Mouse (Mus musculus) erythroid progenitor cell, adult 5-6 weeks (primary cell): Measurements from ENCODE around the gene Cd81. TPM values are rescaled to one million over a fixed set of nuclear protein-coding genes. Genes with fewer than 3 reads are reported as not detected.

ENCODE experiments used
- ATAC-seq: replicated peaks from 2 replicates; pipeline ENCODE4 v1.8.0; 2016; ENCODE audit warnings: moderate number of reproducible peaks, mild to moderate bottlenecking, moderate TSS enrichment, inconsistent platforms; ENCODE audit not compliant: poor library complexity, low FRiP score, severe bottlenecking
- total RNA-seq, 2 experiments: library from RNA; stranded (forward) in 1 of 2; stranded (reverse) in 1 of 2; fragments of 150-400 nt in 1 of 2; fragments of 186-747, 209-891 nt in 1 of 2; gene quantifications; 2 replicates each; pipeline versions ENCODE4 v1.2.3 to v1.2.4; 2015 to 2017; ENCODE audit warnings: low replicate concordance in 2 of 2

The Cd81 gene
- total RNA-seq, 2 experiments from 2014 or later = 110 to 202 TPM

DNA sequence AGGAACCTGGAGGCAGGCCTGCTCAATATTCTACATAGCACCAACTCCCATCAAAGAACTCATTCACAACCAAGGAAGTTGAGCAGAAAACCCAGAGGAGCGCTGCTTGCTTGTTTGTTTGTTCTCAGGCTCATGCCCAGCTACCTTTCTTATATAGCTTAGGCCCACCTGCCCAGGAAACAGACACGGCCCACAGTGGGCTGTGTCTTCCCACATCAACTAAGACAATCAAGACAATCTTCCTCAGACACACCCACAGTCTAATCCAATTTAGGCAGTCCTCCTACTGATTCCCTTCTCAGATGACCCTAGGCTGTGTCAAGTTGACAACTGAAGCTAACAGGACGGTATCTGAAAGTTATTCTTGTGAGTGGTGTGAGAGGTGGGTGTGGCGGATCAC, 53.5 kb downstream of the Cd81 start, which contains the start of gene Kcnq1:
Gene Kcnq1 (plus strand): TSS at position 301 of the 400 bp plus-strand sequence.
- ATAC-seq = no peak

DNA sequence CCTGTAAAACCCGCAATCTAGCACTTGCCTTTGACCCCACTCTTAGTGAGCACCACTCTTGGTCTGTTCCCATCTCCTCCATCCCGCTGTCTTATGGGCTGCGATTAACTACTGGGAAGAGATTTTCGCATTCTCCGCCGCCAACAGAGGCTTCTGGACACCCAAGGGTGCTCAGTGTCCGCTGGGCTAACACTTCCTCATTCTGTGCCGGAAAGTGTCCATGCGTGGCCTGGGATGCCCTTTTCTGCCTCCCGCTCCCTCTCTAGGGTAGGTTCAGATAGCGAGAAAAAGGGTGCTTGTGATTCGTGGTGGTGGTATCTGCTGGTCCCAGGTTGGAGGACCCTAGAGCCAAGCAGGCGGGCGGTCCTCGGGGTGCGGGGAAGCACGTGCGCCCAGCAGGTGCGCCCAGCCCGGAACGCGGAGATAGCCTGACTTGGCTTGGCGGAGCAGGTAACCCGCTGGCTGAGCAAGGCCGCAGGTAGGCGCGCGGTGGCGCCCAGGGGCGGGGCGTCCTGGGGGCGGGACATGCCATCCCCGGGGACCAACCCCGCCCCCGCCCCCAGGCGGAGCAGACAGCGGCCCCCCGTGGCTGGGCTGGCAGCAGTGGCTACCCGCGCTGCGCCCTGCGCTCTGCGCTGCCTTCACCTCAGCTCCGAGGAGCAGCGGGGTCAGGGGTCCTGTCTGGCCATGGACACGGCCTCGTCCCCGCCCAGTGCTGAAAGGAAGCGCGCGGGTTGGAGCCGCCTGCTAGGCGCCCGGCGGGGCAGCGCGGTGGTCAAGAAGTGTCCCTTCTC, 54.3 kb downstream of the Cd81 start:
- ATAC-seq = no peak

DNA sequence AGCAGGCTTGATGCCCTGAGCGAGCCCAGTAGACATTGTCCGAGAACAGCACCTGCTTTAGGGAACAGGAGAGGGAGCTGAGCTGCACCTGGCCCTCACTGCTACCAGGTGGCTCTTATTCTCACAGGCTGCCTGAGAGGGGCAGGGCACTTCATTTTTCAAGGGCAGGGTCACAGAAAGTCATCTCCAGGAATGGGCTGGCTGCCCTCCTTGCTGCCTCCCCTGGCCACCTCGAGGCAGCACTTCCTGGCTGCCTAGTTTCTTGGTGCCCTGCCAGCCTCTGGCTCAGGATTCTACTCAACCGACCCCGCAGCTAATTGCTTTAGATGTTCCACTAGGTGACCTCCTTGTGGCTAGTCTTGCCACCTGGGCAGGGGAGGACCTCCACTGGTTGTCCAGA, 55.7 kb downstream of the Cd81 start:
- ATAC-seq = no peak

DNA sequence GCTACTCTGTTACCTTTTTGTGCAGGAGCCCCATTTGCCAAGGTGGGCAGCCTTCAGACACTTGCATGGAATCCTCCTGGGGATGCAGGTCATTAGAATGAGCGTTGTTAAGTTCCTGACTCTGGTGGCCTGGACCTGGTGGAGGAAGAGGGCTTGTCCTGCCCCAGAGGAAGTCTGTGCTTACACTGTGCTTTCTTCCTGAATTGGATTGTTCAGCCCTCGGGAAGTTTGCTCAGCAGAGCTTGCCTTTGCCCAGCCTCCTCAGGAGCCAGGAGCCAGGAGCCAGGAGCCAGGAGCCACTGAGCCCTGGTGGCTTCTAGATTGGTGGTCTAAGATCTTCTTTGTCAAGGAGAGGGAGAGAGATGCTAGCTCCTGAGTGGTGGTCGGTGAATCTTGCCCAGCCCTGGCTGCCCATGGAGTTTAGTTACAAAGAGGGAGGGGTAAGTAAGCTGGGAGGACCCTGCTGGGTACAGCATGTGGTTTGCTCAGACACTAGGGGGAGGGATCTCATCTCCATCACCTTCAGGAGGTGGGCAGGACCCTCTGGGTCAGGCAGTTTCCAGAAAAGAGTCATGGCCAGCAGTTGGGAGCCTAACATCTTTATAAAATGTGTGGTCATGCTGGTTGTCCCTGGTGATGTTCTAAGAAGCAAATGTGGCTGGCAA, 56.6 kb downstream of the Cd81 start:
- ATAC-seq = no peak

DNA sequence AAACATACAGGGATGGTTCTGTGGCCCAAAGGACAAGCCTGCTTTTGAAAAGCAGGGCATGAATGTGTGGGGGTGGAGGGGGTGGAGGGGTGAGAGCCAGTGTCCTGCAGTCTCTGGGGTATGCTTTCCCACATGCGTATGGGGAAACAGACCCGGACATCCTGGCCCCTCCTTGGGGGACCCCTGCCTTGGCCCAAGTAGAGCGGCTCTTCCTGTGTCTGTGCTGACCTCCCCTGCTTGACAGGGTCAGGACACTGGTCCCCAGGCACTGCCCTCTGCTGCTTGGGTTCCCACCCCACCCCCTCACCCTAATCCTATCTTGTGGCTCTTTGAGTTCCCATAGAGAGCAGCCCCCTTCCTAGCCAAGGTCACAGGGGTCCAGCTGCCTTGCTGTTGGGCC, 57.2 kb downstream of the Cd81 start:
- no peak for ATAC-seq

DNA sequence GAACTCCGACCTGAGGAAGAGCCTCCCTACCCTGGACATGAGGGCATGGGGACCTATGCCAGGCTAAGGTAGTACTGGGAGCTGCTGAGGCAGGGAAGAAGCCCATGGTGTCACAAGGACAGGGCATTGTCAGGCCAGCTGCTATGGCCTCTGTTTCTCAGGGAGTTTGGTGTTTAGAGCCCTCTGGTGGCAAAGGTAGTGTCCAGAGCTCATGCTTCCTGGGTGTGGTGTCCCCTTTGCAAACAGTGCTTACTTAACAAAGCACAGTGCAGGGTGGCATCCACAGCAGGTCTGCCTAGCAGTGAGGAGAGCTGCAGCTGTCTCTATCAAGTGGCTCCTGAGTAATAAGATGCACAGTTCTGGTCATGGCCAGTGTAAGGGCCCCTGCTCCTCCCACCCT, 58.3 kb downstream of the Cd81 start:
- ATAC-seq = no peak

DNA sequence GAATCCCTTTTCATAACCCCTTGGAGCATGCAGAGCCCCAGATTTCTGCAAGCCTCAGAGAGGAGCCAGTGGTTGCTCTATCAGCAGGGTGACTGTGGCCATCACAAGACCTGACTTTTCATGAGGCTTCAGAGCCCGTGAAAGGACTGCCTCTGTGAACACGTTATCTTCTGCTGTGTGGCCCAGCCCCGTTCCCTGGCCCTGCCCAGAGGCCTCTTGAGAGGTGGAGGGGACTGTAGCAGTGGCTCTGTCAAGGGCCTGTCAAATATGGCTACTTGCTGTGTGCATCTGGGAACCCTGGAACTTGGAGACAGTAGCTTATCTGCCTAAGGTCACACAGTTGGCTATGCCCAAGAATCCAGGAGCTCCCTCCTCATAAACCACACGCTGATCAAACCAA, 59.2 kb downstream of the Cd81 start:
- ATAC-seq = no peak

DNA sequence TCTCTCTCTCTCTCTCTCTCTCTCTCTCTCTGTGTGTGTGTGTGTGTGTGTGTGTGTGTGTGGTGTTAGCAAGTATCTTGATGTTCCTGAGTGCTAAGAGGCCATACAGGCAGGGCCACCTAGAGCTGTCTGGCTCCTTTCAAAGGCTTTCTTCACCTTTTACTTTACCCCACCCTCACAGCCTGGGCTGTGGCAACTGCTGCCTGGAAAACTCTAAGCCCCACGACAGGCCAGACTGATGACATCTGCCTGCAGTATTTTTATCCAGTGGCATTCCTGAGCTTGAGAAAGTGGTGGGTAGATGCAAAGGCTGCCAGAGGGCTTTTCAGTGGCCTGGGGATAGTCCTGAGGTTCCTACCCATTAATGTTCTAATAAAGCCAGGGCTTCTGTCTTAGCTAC, 59.9 kb downstream of the Cd81 start:
- ATAC-seq = no peak

DNA sequence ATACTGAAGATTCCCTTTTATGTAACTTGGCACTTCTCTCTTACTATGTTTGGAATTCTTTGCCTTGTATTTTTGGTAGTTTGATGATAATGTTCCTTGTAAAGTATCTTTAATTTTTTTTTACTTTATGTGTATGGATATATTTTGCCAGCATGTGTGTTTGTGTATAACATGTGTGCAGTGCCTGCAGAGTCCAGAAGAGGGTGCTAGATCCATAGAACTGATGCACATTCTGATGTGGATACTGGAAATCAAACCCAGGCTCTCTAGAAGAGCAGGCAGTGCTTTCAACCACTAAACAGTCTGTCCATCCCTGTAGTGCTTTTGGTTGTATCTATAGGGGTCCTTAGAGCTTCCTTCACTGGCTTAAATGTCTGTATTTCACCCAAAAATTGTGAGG, 62.2 kb downstream of the Cd81 start:
- no peak for ATAC-seq

DNA sequence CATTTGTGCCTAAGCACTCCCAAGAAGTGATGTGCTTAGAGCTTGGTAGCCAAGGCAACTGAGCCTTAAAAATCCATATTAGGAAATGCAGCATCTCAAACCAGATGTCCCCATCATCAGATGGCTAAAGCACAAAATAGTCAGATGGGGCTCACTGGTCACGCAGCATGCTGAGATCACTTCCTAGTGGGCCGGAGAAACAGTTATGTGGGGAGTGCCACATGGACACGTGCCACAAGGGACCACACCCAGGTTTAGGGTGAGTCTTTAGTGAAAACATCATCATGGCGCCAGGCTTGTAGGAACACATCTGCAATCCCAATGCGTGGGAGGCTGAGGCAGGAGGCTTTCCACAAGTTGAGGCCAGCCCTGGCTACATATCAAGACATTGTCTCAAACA, 64.0 kb downstream of the Cd81 start:
- no peak for ATAC-seq

Other genes starting within 250 kb of the Cd81 start
- not detected in 2 replicates for gene Th, start 121.6 kb upstream of the Cd81 start, total RNA-seq (2015; ENCODE audit: low replicate concordance)
- not detected in 2 replicates for gene Th, start 121.6 kb upstream of the Cd81 start, total RNA-seq (2017; ENCODE audit: low replicate concordance)
- gene Ascl2, start 83.5 kb upstream of the Cd81 start, total RNA-seq (2015; ENCODE audit: low replicate concordance) = 1.4 TPM in 1 of 2 replicates, not detected in the other
- gene Ascl2, start 83.5 kb upstream of the Cd81 start, total RNA-seq (2017; ENCODE audit: low replicate concordance) = not detected in 2 replicates
- 69.6 and 81.1 TPM in 2 replicates for gene Tspan32, start 47.7 kb upstream of the Cd81 start, total RNA-seq (2015; ENCODE audit: low replicate concordance)
- 47.7 and 48.9 TPM in 2 replicates for gene Tspan32, start 47.7 kb upstream of the Cd81 start, total RNA-seq (2017; ENCODE audit: low replicate concordance)
- 10.9 and 13.7 TPM in 2 replicates for gene Tssc4, start 16.5 kb downstream of the Cd81 start, total RNA-seq (2015; ENCODE audit: low replicate concordance)
- gene Tssc4, start 16.5 kb downstream of the Cd81 start, total RNA-seq (2017; ENCODE audit: low replicate concordance) = 6.2 and 21.0 TPM in 2 replicates
- not detected in 2 replicates for gene Trpm5, start 41.9 kb downstream of the Cd81 start, total RNA-seq (2015; ENCODE audit: low replicate concordance)
- gene Trpm5, start 41.9 kb downstream of the Cd81 start, total RNA-seq (2017; ENCODE audit: low replicate concordance) = not detected in 2 replicates
- gene Kcnq1, start 53.6 kb downstream of the Cd81 start, total RNA-seq (2015; ENCODE audit: low replicate concordance) = not detected in 2 replicates
- gene Kcnq1, start 53.6 kb downstream of the Cd81 start, total RNA-seq (2017; ENCODE audit: low replicate concordance) = not detected in 2 replicates